Mouse (Mus musculus): ENCODE results near the gene Bex4. TPM values are rescaled to one million over a fixed set of nuclear protein-coding genes. Genes with fewer than 3 reads are reported as not detected.

Gene Bex4
- polyA plus RNA-seq, 2 experiments = 131 to 154 TPM

- TF ChIP-seq EP300 (IDR thresholded peaks at IDR 0.05; ENCODE audit: low read depth) = no peak
- TF ChIP-seq CTCF (IDR thresholded peaks at IDR 0.05; ENCODE audit: low read depth) = no peak
- Histone ChIP-seq H3K4me3 (ENCODE audit: insufficient read depth in 1 of 2, low read depth in 2 of 2, low read length in 2 of 2) (no peak overlapping the region), H3K36me3 (replicated peaks; ENCODE audit: control insufficient read depth, insufficient read depth, low read depth) (no peaks in the 10 kb centered on the region), H3K27ac (no peak overlapping the region), H3K27me3 (ENCODE audit: control insufficient read depth, insufficient read depth, low read length) (no peaks in the 10 kb centered on the region), H3K4me2 (ENCODE audit: low read depth) (no peak overlapping the region), H3K4me1 (replicated peaks; ENCODE audit: control insufficient read depth in 2 of 2, insufficient read depth in 2 of 2, low read length in 1 of 2) (no peaks in the 10 kb centered on the region), H3K9ac (replicated peaks) (no peak overlapping the region), H3K9me3 (ENCODE audit: control insufficient read depth, low read length) (no peaks in the 10 kb centered on the region)
- ATAC-seq (ENCODE audit: insufficient read depth) (no peak), DNase-seq (ENCODE audit: low read depth in 3 of 3, low spot score in 3 of 3) (no peak)
- 59% methylated on average over 3 of the region's 3 CpGs for WGBS (ENCODE audit: insufficient replicate concordance)
Measured at GRCm38 (mm10) chrX:136104724-136105088, 34.1 kb upstream of the Bex4 start.

DNA sequence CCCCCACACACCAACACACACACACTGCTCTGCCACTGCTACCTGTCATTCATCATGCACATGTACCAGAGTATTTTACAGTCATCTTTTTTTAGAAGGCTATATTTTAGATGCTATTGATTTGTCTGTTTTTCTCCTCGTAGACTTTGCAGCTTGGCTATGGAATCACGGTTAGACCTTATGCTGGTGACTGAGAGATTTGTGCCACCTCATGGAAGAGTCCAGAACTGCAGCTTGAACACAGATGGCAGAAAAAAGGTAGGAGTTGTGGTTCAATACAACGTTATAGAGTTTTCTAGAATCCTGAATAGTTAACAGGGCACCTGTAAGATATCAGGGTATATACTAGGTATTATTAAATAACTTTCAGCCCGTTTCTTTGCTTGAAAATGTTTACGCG lies 30.9 kb upstream of the Bex4 start:
- H3K27ac ChIP-seq = no peak overlapping the region
- DNase-seq (ENCODE audit: low read depth in 3 of 3, low spot score in 3 of 3) (no peak), ATAC-seq (ENCODE audit: insufficient read depth) (no peak)
- H3K27me3 ChIP-seq (ENCODE audit: control insufficient read depth, insufficient read depth, low read length) = no peaks in the 10 kb centered on the region
- no peaks in the 10 kb centered on the region for H3K9me3 ChIP-seq (ENCODE audit: control insufficient read depth, low read length)
- H3K4me1 ChIP-seq (replicated peaks; ENCODE audit: control insufficient read depth in 2 of 2, insufficient read depth in 2 of 2, low read length in 1 of 2) = no peaks in the 10 kb centered on the region
- H3K36me3 ChIP-seq (replicated peaks; ENCODE audit: control insufficient read depth, insufficient read depth, low read depth) = no peaks in the 10 kb centered on the region
- H3K9ac ChIP-seq (replicated peaks) = no peak overlapping the region
- 28% methylated on average over 6 of the region's 6 CpGs for WGBS (ENCODE audit: insufficient replicate concordance)
- no peak overlapping the region for H3K4me2 ChIP-seq (ENCODE audit: low read depth)
- TF ChIP-seq CTCF (IDR thresholded peaks at IDR 0.05; ENCODE audit: low read depth) (peak; percentile 45; the same call in 1 of the 2 replicates), EP300 (IDR thresholded peaks at IDR 0.05; ENCODE audit: low read depth) (no peak)
- H3K4me3 ChIP-seq (ENCODE audit: insufficient read depth in 1 of 2, low read depth in 2 of 2, low read length in 2 of 2) = no peak overlapping the region

GRCm38 (mm10) chrX:136115015-136115414 lies 23.8 kb upstream of the Bex4 start:
- DNase-seq (ENCODE audit: low read depth in 3 of 3, low spot score in 3 of 3) (no peak), ATAC-seq (ENCODE audit: insufficient read depth) (no peak)
- H3K9ac ChIP-seq (replicated peaks) = no peak overlapping the region
- H3K9me3 ChIP-seq (ENCODE audit: control insufficient read depth, low read length) = no peaks in the 10 kb centered on the region
- H3K36me3 ChIP-seq (replicated peaks; ENCODE audit: control insufficient read depth, insufficient read depth, low read depth) = no peaks in the 10 kb centered on the region
- TF ChIP-seq CTCF (IDR thresholded peaks at IDR 0.05; ENCODE audit: low read depth) = no peak
- TF ChIP-seq EP300 (IDR thresholded peaks at IDR 0.05; ENCODE audit: low read depth) = no peak
- no peak overlapping the region for H3K27ac ChIP-seq
- H3K4me1 ChIP-seq (replicated peaks; ENCODE audit: control insufficient read depth in 2 of 2, insufficient read depth in 2 of 2, low read length in 1 of 2) = no peaks in the 10 kb centered on the region
- H3K4me2 ChIP-seq (ENCODE audit: low read depth) = no peak overlapping the region
- no peaks in the 10 kb centered on the region for H3K27me3 ChIP-seq (ENCODE audit: control insufficient read depth, insufficient read depth, low read length)
- 14% methylated on average over 4 of the region's 4 CpGs for WGBS (ENCODE audit: insufficient replicate concordance)
- no peak overlapping the region for H3K4me3 ChIP-seq (ENCODE audit: insufficient read depth in 1 of 2, low read depth in 2 of 2, low read length in 2 of 2)

DNA sequence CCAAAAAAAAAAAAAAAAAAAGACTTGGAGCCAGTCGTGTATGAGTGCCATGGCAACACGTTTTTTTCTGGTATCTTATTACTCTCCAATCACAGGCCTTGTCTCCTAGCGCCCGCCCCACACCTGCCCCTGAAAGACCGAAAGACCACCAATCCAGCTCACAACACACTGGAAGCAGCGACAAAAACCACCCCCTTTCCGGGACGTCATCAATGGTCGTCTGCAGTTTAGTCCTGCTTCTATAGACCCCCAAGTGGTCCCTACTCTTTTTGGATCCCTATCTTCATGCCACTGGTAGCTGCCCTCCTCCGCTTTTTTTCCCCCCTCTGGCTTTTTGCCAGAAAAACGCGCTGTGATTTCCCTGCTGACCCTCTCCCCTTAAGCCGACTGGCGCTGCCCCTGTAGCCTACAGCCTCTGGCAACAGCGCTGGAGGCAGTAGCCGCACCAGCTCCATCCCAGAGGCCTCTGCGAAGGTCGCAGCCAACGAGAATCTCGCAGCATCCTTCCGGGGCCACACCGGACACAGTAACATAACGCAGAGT lies 23.3 kb upstream of the Bex4 start:
- Histone ChIP-seq H3K4me2 (ENCODE audit: low read depth) (0 out of 2 replicates have a peak overlapping the region, but pooled peaks have one; percentile 31), H3K9me3 (ENCODE audit: control insufficient read depth, low read length) (no peaks in the 10 kb centered on the region), H3K4me3 (ENCODE audit: insufficient read depth in 1 of 2, low read depth in 2 of 2, low read length in 2 of 2) (0 out of 4 replicates have a peak overlapping the region, but pooled peaks of 1 of the 2 experiments have one; percentile 10), H3K36me3 (replicated peaks; ENCODE audit: control insufficient read depth, insufficient read depth, low read depth) (no peaks in the 10 kb centered on the region), H3K27me3 (ENCODE audit: control insufficient read depth, insufficient read depth, low read length) (no peaks in the 10 kb centered on the region), H3K27ac (no peak overlapping the region), H3K9ac (replicated peaks) (no peak overlapping the region), H3K4me1 (replicated peaks; ENCODE audit: control insufficient read depth in 2 of 2, insufficient read depth in 2 of 2, low read length in 1 of 2) (no peaks in the 10 kb centered on the region)
- 17% methylated on average over 23 of the region's 23 CpGs for WGBS (ENCODE audit: insufficient replicate concordance)
- DNase-seq (ENCODE audit: low read depth in 3 of 3, low spot score in 3 of 3) = no peak
- no peak for TF ChIP-seq CTCF (IDR thresholded peaks at IDR 0.05; ENCODE audit: low read depth)
- no peak for TF ChIP-seq EP300 (IDR thresholded peaks at IDR 0.05; ENCODE audit: low read depth)
- ATAC-seq (ENCODE audit: insufficient read depth) = no peak

- H3K27ac ChIP-seq = no peak overlapping the region
- no peaks in the 10 kb centered on the region; a peak in 1 of 4 replicates for H3K4me1 ChIP-seq (replicated peaks; ENCODE audit: control insufficient read depth in 2 of 2, insufficient read depth in 2 of 2, low read length in 1 of 2)
- 38% methylated on average over 8 of the region's 8 CpGs for WGBS (ENCODE audit: insufficient replicate concordance)
- H3K36me3 ChIP-seq (replicated peaks; ENCODE audit: control insufficient read depth, insufficient read depth, low read depth) = no peaks in the 10 kb centered on the region
- peak in 2 of 3 experiments; percentile 20 to 23 for DNase-seq (ENCODE audit: low read depth in 3 of 3, low spot score in 3 of 3)
- TF ChIP-seq CTCF (IDR thresholded peaks at IDR 0.05; ENCODE audit: low read depth) (peak; percentile 28; the same call in 1 of the 2 replicates), EP300 (IDR thresholded peaks at IDR 0.05; ENCODE audit: low read depth) (no peak)
- no peaks in the 10 kb centered on the region for H3K27me3 ChIP-seq (ENCODE audit: control insufficient read depth, insufficient read depth, low read length)
- ATAC-seq (ENCODE audit: insufficient read depth) = peak; percentile 35; the same call in 1 of the 2 replicates
- H3K9ac ChIP-seq (replicated peaks) = no peak overlapping the region
- H3K4me3 ChIP-seq (ENCODE audit: insufficient read depth in 1 of 2, low read depth in 2 of 2, low read length in 2 of 2) = no peak overlapping the region
- no peak overlapping the region for H3K4me2 ChIP-seq (ENCODE audit: low read depth)
- no peaks in the 10 kb centered on the region for H3K9me3 ChIP-seq (ENCODE audit: control insufficient read depth, low read length)
Measured at GRCm38 (mm10) chrX:136127038-136127743, 11.6 kb upstream of the Bex4 start.

Data from liver, embryonic 14.5 days (tissue).